Mouse (Mus musculus) E14TG2a.4 (cell line): ENCODE measurements around the gene Stk35.

Experiments used
- CTCF ChIP-seq: conservative IDR thresholded peaks from 2 replicates; pipeline ENCODE4 v1.5.1; 2014; ENCODE audit warnings: low read length
- POU5F1 ChIP-seq: IDR thresholded peaks from 2 replicates; pipeline ENCODE4 v1.6.1; 2014; ENCODE audit warnings: low read length, borderline replicate concordance

GRCm38 (mm10) chr2:129815076-129815475 is 14.8 kb downstream of the Stk35 start:
- TF ChIP-seq CTCF, result no peak
- TF ChIP-seq POU5F1, result no peak
